Mouse (Mus musculus): ENCODE results near the gene Smarcad1.

Gene Smarcad1

DNA sequence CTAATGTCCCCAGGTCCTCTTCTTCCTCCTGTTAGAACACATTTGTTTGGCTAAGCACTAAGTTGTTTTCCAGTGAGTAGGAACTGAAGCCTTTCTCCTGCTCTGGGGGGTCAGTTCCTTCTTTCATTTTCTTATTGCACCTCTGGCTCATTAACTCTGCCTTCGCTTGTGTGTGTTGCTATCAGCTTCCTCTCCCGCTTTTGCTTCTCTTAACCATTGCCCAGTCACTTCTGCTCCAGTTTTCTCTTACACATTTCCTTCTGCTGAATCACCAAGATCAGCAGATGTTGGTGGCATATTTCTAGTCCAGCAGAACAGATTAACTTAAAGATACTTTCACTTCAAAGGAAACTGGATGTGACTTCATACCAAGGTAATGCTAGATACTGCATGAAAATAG is 72.5 kb downstream of the Smarcad1 start:
- DNase-seq (ENCODE audit: low spot score) = no peak

DNA sequence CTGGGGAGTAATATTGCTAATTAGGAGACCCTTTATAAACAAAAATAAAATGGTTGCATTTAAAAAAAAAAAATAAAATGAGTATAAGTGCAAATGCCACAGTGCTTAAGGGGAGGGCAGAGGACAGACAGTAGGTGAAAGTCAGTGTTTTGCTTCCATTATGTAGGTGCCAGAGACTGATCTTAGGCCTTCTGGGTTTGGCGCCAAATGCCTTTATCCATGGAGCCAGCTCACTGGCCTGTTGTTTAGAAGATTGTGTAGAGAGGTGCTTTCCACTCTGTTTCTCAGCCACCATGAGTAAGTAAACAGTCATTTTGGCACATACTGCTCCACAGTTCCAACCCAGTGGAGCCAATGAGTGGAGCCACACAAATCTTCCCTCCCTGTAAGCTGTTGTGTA is 75.2 kb downstream of the Smarcad1 start:
- no peak for DNase-seq (ENCODE audit: low spot score)

DNA sequence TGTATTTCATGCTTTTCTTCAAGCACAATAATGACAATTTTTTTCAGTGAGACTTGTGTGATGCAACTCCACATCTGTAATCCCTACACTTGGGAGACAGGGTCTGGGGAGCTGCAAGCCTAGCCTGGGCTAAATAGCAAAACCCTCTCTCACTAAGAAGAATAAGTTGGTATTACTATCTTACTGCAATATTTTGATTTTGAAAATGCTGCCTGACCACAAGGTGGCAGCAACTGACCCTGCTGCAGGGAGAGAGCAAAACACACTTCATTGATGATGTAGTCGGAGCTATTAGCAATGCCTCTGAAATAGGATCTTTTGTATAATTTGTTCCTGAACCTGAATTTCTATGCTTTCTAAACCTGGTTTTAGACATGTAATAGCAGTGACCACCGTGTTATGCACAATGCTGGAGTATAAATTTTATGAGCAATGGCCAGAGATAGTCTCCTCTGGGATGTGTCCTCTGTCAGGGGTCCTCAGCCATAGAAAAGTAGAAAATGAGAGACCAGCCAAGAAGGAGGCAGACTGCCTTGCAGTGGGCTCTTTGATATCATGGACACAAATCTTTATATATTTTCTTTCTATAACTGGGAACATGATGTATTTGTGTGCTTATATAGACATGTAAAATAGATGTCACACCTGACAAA is 83.8 kb downstream of the Smarcad1 start:
- DNase-seq (ENCODE audit: low spot score) = peak; percentile 66

DNA sequence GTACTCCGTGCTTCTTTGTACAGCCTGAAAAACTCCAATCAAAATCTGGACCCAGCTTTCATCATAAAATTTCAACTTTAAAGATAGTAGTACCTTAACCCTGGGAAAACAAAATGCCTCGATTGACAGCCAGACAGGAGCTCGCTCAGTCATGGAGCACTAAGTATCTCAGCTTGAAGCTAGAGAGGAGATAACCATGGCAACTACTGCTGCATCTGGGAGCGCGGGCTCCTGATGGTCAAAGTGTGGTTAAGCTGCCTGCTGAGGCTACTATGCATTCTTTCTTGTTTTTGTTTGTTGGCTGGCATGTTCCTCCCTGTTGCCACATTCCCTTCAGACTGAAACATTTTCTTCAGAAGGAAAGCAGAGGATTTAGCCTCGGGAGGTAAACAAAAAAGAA is 90.0 kb downstream of the Smarcad1 start:
- no peak for DNase-seq (ENCODE audit: low spot score)

DNA sequence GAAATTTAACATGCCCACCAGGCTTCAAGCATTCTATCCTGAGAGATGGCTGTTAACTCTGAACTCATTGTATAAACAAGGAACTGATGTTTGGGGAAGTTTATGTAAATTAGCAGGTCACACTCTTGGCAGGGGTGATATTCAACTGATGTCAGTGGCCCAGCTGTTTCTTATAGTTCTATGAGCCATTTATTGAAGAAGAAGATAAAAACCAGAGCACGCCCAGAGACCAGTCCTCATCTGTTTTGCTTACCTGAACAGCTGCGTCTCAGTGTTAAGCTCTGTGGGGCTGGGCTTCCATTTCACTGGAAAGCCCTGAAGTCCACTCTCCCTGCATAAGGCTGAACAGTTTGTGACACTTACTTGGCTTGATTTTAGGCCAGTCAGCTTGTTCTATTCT is 95.4 kb downstream of the Smarcad1 start:
- no peak for DNase-seq (ENCODE audit: low spot score)

DNA sequence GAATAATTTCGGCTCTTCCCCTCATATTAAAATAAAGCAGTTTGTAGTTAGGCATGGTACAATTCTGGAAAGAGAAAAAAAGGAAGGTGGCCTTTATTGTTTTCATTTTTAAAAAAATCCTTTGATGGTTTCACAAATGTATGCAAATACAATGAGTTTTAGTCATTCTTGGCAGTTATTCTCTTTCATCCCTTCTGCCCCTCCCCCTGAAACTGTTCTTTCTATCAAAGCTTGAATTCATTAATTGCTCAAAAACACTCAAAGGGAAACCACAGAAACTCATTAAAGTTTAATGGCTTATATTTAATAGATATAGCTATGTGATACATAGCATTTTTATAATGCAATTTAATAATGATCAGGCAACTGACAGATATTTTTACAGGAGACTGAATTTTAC is 95.9 kb downstream of the Smarcad1 start:
- no peak for DNase-seq (ENCODE audit: low spot score)

DNA sequence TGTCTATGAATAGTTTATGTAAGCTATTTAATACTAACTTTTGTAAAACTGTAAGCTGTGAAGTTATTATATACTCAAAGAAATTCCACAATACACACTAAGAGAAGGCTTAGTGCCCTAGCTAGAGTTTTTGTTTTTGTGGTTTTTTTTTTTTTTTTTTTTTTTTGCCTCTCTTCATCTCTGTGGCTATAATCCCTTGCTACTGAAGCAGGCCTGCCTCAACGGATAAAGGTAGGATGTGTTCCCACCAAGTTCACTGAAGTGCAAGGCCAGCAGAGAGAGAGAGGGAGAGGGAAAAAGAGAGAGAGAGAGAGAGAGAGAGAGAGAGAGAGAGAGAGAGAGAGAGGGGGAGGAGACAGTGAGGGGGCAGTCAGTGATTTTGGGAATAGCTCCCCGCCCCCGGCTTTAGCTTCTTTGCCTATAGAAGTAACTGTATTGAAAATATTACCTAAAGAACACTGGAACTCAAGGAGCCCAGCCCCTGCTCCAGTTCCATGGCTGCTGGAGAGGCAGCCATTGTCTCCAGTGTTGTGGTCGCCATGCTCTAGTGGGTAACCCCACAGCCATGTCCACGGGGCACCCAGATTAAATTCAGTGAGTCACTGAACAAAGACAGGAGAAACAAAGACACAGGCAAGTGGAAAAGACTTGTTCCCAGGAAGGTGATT is 97.8 kb downstream of the Smarcad1 start:
- DNase-seq (ENCODE audit: low spot score) = peak; percentile 30

DNA sequence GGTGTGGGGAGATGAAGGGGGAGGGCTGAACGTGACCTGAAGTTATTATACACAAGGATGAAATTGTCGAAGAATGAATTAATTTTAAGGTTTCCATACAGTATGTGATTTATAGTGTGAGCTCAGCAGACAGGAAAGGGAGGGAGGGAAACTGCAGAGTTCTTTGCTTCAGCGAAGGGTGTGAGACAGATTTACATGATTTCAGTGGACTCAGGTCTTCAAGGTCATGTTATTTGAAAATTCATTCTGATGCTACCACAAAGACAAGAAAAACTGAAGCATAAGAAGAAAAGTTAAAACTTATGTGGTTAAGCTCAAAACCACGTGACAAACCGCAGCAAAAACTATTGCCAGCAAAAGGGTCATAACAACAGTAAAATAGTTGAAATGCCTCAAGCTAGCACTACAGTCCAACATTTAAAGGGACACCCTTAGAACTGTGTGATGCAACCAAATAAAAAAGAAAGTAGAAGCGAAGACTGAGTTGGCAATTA is 98.4 kb downstream of the Smarcad1 start:
- no peak for DNase-seq (ENCODE audit: low spot score)

DNA sequence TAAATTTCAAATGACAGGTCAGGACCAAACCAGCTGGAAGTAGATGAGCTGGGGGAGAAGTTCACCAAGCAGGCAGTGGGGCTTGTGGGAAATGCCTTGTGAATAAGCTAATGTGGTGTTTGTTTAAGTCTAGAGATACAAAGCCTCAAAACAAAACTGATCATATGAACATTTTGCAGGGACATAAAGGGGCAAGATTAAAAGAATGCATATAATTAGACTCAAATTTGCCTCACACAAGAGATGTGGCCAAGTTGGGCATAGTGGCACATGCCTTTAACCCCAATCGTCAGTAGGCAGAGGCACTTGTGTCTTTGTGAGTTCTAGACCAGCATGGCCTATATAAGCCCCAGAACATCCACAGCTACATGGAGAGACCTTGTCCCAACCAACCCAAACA is 99.9 kb downstream of the Smarcad1 start:
- no peak for DNase-seq (ENCODE audit: low spot score)

DNA sequence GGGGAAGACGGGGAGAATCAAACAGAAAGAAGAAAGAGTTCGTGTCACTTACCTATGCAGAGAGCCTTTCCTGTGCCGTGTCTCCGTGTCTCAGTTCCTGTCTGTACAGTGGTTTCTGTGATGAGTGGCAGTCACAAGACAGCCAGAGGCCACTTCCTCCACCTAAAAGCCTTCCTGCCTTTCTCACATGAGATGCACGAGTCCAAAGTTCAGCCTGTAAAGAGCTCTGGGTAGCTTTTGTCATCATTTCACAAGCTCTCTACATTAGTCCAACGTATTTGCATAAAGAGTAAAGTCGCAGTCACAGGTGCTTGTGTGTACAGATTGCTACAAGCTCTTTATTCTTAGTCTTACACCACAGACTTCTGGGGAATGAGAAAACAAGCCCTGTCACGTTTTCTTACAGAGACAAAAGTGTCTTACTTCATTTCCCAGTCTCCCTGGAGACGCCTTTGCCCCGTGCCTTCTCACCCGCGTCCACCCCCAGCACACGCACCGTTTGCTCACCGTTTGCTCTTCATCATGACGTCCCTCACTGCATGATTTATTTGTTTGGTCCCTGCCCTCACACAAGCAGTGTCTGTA is 102.3 kb downstream of the Smarcad1 start, which contains the start of gene Hpgds:
Hpgds (minus strand) TSS at position 288 of the 585 bp plus-strand sequence.
- DNase-seq (ENCODE audit: low spot score) = peak; percentile 39

DNA sequence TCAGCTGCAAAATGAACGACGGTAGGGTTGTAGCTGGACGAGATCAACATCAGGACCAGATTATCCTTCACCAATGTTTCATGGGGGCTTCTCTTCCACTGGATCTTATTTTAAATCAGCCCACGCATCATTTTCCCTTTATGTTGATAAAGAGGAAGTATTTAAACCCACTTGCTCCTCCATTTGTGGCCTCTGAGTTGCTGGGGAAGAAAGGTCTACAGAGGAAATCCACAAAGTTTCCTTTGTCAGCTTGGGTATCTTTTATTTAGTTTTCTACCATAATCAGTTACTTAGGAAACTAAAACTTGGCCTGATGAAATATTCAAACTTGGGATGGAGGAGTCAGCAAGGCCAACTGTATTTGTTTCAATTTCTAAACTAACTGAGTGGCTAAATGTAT is 104.0 kb downstream of the Smarcad1 start:
- DNase-seq (ENCODE audit: low spot score) = no peak

DNA sequence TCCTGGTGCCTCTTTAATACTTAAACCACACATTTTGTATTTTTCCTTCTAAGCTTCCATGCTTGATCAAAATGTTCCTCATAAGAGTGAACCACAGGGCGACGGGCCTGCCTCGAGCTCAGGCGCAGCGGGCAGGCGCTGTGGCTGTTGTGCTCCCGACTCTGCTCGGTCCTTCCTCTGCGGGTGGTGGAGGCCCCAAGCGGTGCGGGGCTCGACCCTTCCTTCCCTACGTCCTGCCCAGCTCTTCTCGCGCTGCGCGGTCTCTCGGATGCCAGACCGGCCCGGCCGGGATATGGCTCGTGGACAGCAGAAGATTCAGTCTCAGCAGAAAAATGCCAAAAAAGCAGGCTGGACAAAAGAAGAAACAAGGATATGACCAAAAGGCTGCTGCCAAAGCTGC is 108.3 kb downstream of the Smarcad1 start:
- peak; percentile 28 for DNase-seq (ENCODE audit: low spot score)

DNA sequence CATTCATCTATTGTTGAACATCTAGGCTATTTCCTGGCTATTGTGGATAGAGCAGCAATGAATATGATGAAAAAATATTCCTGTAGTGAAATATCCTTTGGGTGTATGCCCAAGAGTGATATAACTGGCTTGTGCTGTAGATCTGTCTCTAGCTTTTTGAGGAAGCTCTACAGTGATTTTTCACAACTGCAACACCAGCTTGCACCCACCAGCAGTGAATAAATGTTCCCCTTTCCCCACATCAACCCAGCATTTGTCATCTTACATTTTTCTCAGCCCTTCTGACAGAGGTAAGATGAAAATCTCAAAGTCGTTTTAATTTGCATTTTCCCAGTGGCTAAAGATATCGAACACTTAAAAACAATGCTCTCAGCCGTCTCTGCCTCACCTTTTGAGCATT is 111.2 kb downstream of the Smarcad1 start:
- no peak for DNase-seq (ENCODE audit: low spot score)

DNA sequence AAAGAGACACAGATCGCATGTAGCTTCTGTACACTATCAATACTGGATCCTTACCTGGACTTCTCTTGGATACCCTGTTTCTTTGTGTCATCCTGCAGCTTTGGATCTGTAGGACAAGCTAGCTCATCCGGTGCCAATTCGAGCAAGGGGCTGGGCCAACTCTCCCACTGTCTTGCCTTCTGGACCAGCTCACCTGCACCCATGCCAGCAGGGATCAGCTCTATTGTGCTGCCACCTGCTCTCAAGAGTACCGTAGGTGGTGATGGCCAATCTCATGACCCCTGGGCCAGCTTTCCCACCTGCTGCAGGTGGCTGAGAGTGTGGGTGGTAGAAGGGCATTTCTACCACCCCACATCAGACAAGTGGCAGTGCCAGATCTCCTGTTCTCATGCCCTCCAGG is 114.7 kb downstream of the Smarcad1 start:
- DNase-seq (ENCODE audit: low spot score) = no peak

DNA sequence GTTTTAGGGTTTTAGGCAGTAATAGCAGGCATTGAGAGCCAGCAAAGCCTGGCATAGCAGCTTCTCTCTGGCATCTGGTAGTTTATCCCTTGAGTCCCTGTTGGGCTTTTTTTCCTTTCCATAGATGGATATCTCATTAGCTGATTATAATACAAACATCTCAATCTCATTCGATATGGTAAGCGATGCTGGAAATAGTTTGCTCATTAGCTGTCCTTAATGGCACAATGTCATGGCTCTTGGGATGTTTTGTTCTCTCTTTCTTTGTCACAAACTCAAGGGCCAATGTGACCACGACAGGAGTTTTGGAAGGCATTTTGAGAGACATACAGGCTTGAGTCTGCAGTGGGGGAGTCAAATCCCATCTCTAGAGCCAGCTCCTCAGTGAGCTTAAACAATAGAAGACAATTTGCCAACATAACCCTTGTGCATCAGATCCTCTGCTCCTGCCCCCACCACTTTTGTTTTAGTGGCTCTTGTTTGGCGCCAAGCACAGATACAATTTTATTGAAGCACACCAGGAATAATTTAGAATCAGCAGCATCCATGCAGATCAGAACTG is 117.1 kb downstream of the Smarcad1 start:
- no peak for DNase-seq (ENCODE audit: low spot score)

DNA sequence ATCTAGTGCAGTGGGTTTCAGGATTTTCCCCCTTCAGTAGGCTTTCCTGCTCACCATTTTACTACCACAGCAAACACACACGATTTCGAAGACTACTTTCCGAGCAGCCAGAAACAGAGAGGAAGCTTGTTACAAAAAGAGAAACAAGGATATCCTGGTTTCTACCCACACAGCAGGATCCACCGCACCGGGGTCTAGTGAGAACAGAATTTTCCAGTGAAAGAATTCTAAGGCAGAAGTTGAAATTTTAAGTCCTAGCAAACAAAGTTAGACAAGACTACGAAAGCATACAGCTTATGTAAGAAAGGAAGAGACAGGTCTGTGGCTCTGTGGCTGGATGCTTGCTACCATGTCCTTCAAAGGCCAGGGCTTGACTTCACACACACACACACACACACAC is 121.8 kb downstream of the Smarcad1 start:
- DNase-seq (ENCODE audit: low spot score) = no peak

DNA sequence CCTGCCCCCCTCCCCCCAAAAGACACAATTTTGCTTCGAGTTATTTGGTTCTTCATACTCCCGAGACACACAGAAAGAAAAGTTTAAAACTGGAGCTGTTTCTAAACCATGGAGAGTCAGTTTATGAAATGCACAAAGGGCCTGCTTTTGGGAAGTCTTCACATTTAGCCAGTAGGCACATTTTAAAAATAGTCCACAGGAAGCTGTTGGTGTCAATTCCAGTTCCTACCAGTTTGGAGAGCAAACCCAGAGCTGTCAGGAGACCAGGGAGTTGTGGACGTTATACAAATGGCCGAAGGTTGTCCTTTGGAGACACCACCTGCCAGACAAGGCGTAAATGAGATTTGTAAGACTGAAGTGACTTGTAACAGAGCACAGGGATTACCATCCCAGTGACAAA is 122.6 kb downstream of the Smarcad1 start:
- no peak for DNase-seq (ENCODE audit: low spot score)

Data from embryo, embryonic 10.5 days (tissue).